Mouse (Mus musculus): Measurements from ENCODE around the gene Tial1.
A peak's percentile ranks its signal among the peaks of the same experiment; 100 is the strongest.

Tial1 gene

GRCm38 (mm10) chr7:128461285-128462215, at the start of gene Tial1:
Gene Tial1 (minus strand): TSS chr7:128461717.
- DNase-seq (ENCODE audit: low spot score), result peak; percentile 95

- no peak for DNase-seq (ENCODE audit: low spot score)
Observed at GRCm38 (mm10) chr7:128504091-128504490, 42.6 kb upstream of the Tial1 start.

GRCm38 (mm10) chr7:128499801-128500200, 38.3 kb upstream of the Tial1 start:
- DNase-seq (ENCODE audit: low spot score), result no peak

- no peak for DNase-seq (ENCODE audit: low spot score)
Observed at GRCm38 (mm10) chr7:128494546-128494945, 33.0 kb upstream of the Tial1 start.

- no peak for DNase-seq (ENCODE audit: low spot score)
Observed at GRCm38 (mm10) chr7:128488986-128489385, 27.5 kb upstream of the Tial1 start.

- DNase-seq (ENCODE audit: low spot score), result peak; percentile 30
Observed at GRCm38 (mm10) chr7:128474322-128474721, 12.8 kb upstream of the Tial1 start.

GRCm38 (mm10) chr7:128462406-128462805, 889 bp upstream of the Tial1 start:
- DNase-seq (ENCODE audit: low spot score), result no peak

GRCm38 (mm10) chr7:128460865-128461228, 670 bp downstream of the Tial1 start:
- peak; percentile 14 for DNase-seq (ENCODE audit: low spot score)

- DNase-seq (ENCODE audit: low spot score), result peak; percentile 61
Observed at GRCm38 (mm10) chr7:128460131-128460864, 1.2 kb downstream of the Tial1 start.

- DNase-seq (ENCODE audit: low spot score), result no peak
Observed at GRCm38 (mm10) chr7:128459791-128460130, 1.8 kb downstream of the Tial1 start.

- no peak for DNase-seq (ENCODE audit: low spot score)
Observed at GRCm38 (mm10) chr7:128458011-128458410, 3.5 kb downstream of the Tial1 start.

GRCm38 (mm10) chr7:128452731-128453130, 8.8 kb downstream of the Tial1 start:
- no peak for DNase-seq (ENCODE audit: low spot score)

- DNase-seq (ENCODE audit: low spot score), result no peak
Observed at GRCm38 (mm10) chr7:128440584-128440983, 20.9 kb downstream of the Tial1 start.

- DNase-seq (ENCODE audit: low spot score), result no peak
Observed at GRCm38 (mm10) chr7:128439251-128439650, 22.3 kb downstream of the Tial1 start.

- DNase-seq (ENCODE audit: low spot score), result no peak
Observed at GRCm38 (mm10) chr7:128438131-128438530, 23.4 kb downstream of the Tial1 start.

- peak; percentile 34 for DNase-seq (ENCODE audit: low spot score)
Observed at GRCm38 (mm10) chr7:128433213-128433612, 28.3 kb downstream of the Tial1 start.

GRCm38 (mm10) chr7:128432574-128432973, 28.9 kb downstream of the Tial1 start:
- DNase-seq (ENCODE audit: low spot score), result no peak

GRCm38 (mm10) chr7:128422491-128422890, 39.0 kb downstream of the Tial1 start:
- no peak for DNase-seq (ENCODE audit: low spot score)

- DNase-seq (ENCODE audit: low spot score), result no peak
Observed at GRCm38 (mm10) chr7:128421701-128422100, 39.8 kb downstream of the Tial1 start.

- no peak for DNase-seq (ENCODE audit: low spot score)
Observed at GRCm38 (mm10) chr7:128419690-128420089, 41.8 kb downstream of the Tial1 start.

GRCm38 (mm10) chr7:128417930-128418779, 43.4 kb downstream of the Tial1 start, which contains the start of gene Rgs10:
Gene Rgs10 (minus strand): TSS chr7:128418758.
- peak; percentile 9 for DNase-seq (ENCODE audit: low spot score)
